Mouse (Mus musculus) heart, embryonic 15.5 days (tissue): ENCODE measurements around the gene Olfr843. TPM values are rescaled to one million over a fixed set of nuclear protein-coding genes. Genes with fewer than 3 reads are reported as not detected.

Experiments
- ATAC-seq: fragments of 200-750 bp; cut with Nextera tagmentation; replicated peaks from 2 replicates; pipeline ENCODE4 v1.8.0; 2017; ENCODE audit warnings: low read depth, moderate TSS enrichment; ENCODE audit not compliant: insufficient number of reproducible peaks, insufficient read depth, low FRiP score
- H3K27ac ChIP-seq: fragments of 300-500 bp; sonication (generic); 2 replicates; pipeline ENCODE4 v1.5.1; 2015; ENCODE audit warnings: mild to moderate bottlenecking, inconsistent platforms
- H3K27me3 ChIP-seq: fragments of 300-500 bp; sonication (generic); 2 replicates; pipeline ENCODE4 v1.6.1; 2015; ENCODE audit warnings: inconsistent platforms
- H3K36me3 ChIP-seq: fragments of 300-500 bp; sonication (generic); 2 replicates; pipeline ENCODE4 v1.6.1; 2015; ENCODE audit warnings: mild to moderate bottlenecking, inconsistent platforms
- H3K4me1 ChIP-seq: fragments of 300-500 bp; sonication (generic); replicated peaks from 2 replicates; pipeline ENCODE4 v1.6.1; 2015; ENCODE audit warnings: inconsistent platforms
- H3K4me2 ChIP-seq: fragments of 300-500 bp; sonication (generic); 2 replicates; pipeline ENCODE4 v1.6.1; 2015; ENCODE audit warnings: inconsistent platforms, mild to moderate bottlenecking, moderate library complexity
- H3K4me3 ChIP-seq: fragments of 300-500 bp; sonication (generic); 2 replicates; pipeline ENCODE4 v1.5.1; 2015; ENCODE audit warnings: mild to moderate bottlenecking, inconsistent platforms
- H3K9ac ChIP-seq: fragments of 300-500 bp; sonication (generic); 2 replicates; pipeline ENCODE4 v1.6.1; 2015; ENCODE audit warnings: mild to moderate bottlenecking, inconsistent platforms
- H3K9me3 ChIP-seq: fragments of 300-500 bp; sonication (generic); replicated peaks from 2 replicates; pipeline ENCODE4 v1.6.1; 2016; ENCODE audit warnings: inconsistent platforms
- WGBS: fragments of 180-500 bp; shearing (Covaris S2); methylation state at CpG from one replicate; pipeline ENCODE4 v1.1.7; 2015; ENCODE audit warnings: mixed read lengths; 5-methylcytosine and 5-hydroxymethylcytosine counted together
- polyA plus RNA-seq: library from polyadenylated mRNA; unstranded; fragments of >200 nt; fragmentation: Nextera tagmentation; extraction: Ambion mirVana; gene quantifications from 2 replicates; pipeline ENCODE4 v1.2.1, GENCODE M21; 2015

Olfr843 gene
- polyA plus RNA-seq = not detected in 2 replicates

GRCm38 (mm10) chr9:19251887-19252286 is at the start of gene Olfr843:
Gene Olfr843, minus strand, starts transcription at chr9:19251987.
- Histone ChIP-seq H3K4me3 (no peak within 1 kb of the TSS), H3K9me3 (no peaks in the 10 kb centered on the region), H3K27ac (no peak within 1 kb of the TSS), H3K27me3 (no peaks in the 10 kb centered on the region), H3K4me1 (no peaks in the 10 kb centered on the region), H3K4me2 (no peak within 1 kb of the TSS), H3K36me3 (no peaks in the 10 kb centered on the region), H3K9ac (no peak within 1 kb of the TSS)
- no peak for ATAC-seq
- 68% methylated on average over 2 of the region's 2 CpGs for WGBS

Other genes starting within 250 kb of the Olfr843 start
- gene Olfr835, start 219.3 kb downstream of the Olfr843 start, polyA plus RNA-seq = not detected in 2 replicates
- gene Olfr836, start 131.6 kb downstream of the Olfr843 start, polyA plus RNA-seq = not detected in 2 replicates
- not detected in 2 replicates for gene Olfr837, start 115.7 kb downstream of the Olfr843 start, polyA plus RNA-seq
- not detected in 2 replicates for gene Olfr839-ps1, start 74.7 kb downstream of the Olfr843 start, polyA plus RNA-seq
- gene Olfr844, start 64.4 kb upstream of the Olfr843 start, polyA plus RNA-seq = not detected in 2 replicates
- gene Olfr845, start 84.5 kb upstream of the Olfr843 start, polyA plus RNA-seq = not detected in 2 replicates
- gene Olfr846, start 112.0 kb upstream of the Olfr843 start, polyA plus RNA-seq = not detected in 2 replicates
- not detected in 2 replicates for gene Olfr847, start 126.7 kb upstream of the Olfr843 start, polyA plus RNA-seq
- gene Olfr849, start 188.3 kb upstream of the Olfr843 start, polyA plus RNA-seq = not detected in 2 replicates
- not detected in 2 replicates for gene Olfr850, start 226.3 kb upstream of the Olfr843 start, polyA plus RNA-seq
- not detected in 2 replicates for gene Olfr851, start 241.3 kb upstream of the Olfr843 start, polyA plus RNA-seq